Mouse (Mus musculus) liver, adult 2 months (tissue): ENCODE data around the gene Urod.

Experiments used
- CTCF ChIP-seq: fragments of 200-500 bp; IDR thresholded peaks from 2 replicates; pipeline ENCODE4 v1.5.1; 2011; ENCODE audit warnings: low read depth, low read length, control low read depth
- POLR2A ChIP-seq: fragments of 200-500 bp; IDR thresholded peaks from 2 replicates; pipeline ENCODE4 v1.6.1; 2011; ENCODE audit warnings: low read length, control low read depth; ENCODE audit not compliant: insufficient read depth; ENCODE audit errors: extremely low read depth

DNA sequence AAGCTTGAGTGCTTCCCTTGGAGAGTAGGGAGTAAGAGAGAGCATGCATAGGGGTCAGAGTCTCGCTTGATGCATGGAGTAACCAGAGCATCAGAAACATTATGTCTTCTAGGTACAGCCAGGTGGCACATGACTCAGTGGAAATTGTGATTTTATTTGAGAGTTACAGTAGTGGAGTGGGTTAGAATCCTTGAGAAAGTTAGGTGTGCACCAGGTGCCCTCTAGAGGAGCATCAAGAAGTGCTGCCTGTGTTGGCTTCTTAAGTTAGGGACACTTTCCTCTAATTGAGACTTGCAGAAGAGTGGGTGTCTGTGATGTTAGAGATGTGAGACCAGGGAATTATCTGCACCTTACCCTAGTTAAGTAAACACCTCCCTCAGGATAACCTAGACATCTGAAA is 36.9 kb upstream of the Urod start:
- TF ChIP-seq POLR2A, result no peak
- TF ChIP-seq CTCF, result no peak
